Comparison of ENCODE assay signal across 8 mouse cellular contexts in genomic region chr12:13268826-13269449, GRCm38 (mm10). TPM values are rescaled to one million over a fixed set of nuclear protein-coding genes. Genes with fewer than 3 reads are reported as not detected.
DNase-seq lines count a peak whose midpoint lies in the region; ATAC-seq lines count a peak whose summit lies in the region.

TSS of gene Nbas (plus strand) at chr12:13269133.

- peaks cover 1% of the 10 kb centered on the region for H3K27me3 ChIP-seq in megakaryocyte, embryonic 14.5 days (replicated peaks)

- DNase-seq in WW6 (ENCODE audit: low read depth, low spot score) = peak; percentile 50
- DNase-seq in gastrocnemius, adult 8-10 months (ENCODE audit: low spot score in 2 of 2) = peak; percentile 57 to 63
- peak; percentile 52 for DNase-seq in hindlimb bud, embryonic 11.5 days (ENCODE audit: extremely low spot score, low read depth, low spot score)
- peak; percentile 70 to 83 for DNase-seq in left cerebral cortex, adult 8-10 months (ENCODE audit: low spot score in 2 of 2)
- DNase-seq in right cerebral cortex, postnatal 10 days (ENCODE audit: low spot score in 2 of 2) = peak; percentile 92
- DNase-seq in urinary bladder, postnatal 25 days (ENCODE audit: low spot score) = peak; percentile 91

- H3K4me3 ChIP-seq in megakaryocyte, embryonic 14.5 days (replicated peaks) = peak within 1 kb of the TSS; percentile 100

- H3K4me1 ChIP-seq in megakaryocyte, embryonic 14.5 days = peaks cover 24% of the 10 kb centered on the region

- H3K36me3 ChIP-seq in megakaryocyte, embryonic 14.5 days (replicated peaks; ENCODE audit: low read length) = peaks cover 13% of the 10 kb centered on the region

- peak; percentile 98 for ATAC-seq in common myeloid progenitor, adult 5-6 weeks (replicated peaks; ENCODE audit: low read depth, poor library complexity, severe bottlenecking)

- peaks cover 12% of the 10 kb centered on the region for H3K9me3 ChIP-seq in megakaryocyte, embryonic 14.5 days

RNA-seq across cellular contexts. Expression of gene Nbas, which starts in this region (rescaled TPM):
- total RNA-seq in common myeloid progenitor, adult 5-6 weeks (2017) = 16.6 and 18.5 TPM in 2 replicates
- total RNA-seq in gastrocnemius, adult 8-10 months (2022) = 10 to 100 TPM; 20.0 to 24.1 (median 22.3) TPM
- 10 to 100 TPM; 40.0 to 46.0 (median 42.1) TPM for total RNA-seq in left cerebral cortex, adult 8-10 months (2022)
- polyA plus RNA-seq in megakaryocyte, embryonic 14.5 days (2012; ENCODE audit: insufficient read depth, low replicate concordance) = 5.8 and 7.9 TPM in 2 replicates

Comparison
In these comparisons a context has a peak if more than half of its experiments do, and no peak if none do; other contexts are left out.
1. Peak in every context shown above with its lines: DNase-seq, ATAC-seq and H3K4me3 ChIP-seq.